Mouse (Mus musculus): ENCODE measurements around the gene Obox3.
"Not testable (repeated sequence)": the region's sequence is repeated elsewhere in the genome, so short reads cannot be mapped to it uniquely, and the experiment has no call there.

Obox3 gene

GRCm38 (mm10) chr7:15639802-15640201, at the start of gene Obox3:
TSS of gene Obox3 (minus strand) at chr7:15639902.
- not testable (repeated sequence) for DNase-seq (ENCODE audit: low spot score in 2 of 2)

GRCm38 (mm10) chr7:15509411-15509810, 130.3 kb downstream of the Obox3 start:
- DNase-seq (ENCODE audit: low spot score in 2 of 2), result not testable (repeated sequence)

Measured in left cerebral cortex, adult 9 months (tissue).